Mouse (Mus musculus): Measurements from ENCODE around the gene Papss1.

Gene Papss1

GRCm38 (mm10) chr3:131587959-131588358, 23.4 kb downstream of the Papss1 start:
- WGBS = 63% methylated on average over 10 of the region's 10 CpGs

GRCm38 (mm10) chr3:131593143-131593798, 28.7 kb downstream of the Papss1 start:
- WGBS = 52% methylated on average over 15 of the region's 15 CpGs

- 75% methylated on average over 11 of the region's 11 CpGs for WGBS
These were observed 29.8 kb downstream of the Papss1 start for GRCm38 (mm10) chr3:131594361-131594760.

- WGBS = 79% methylated on average over 14 of the region's 14 CpGs
These were observed 31.1 kb downstream of the Papss1 start for GRCm38 (mm10) chr3:131595546-131596245.

GRCm38 (mm10) chr3:131600726-131601125, 36.2 kb downstream of the Papss1 start:
- WGBS = 93% methylated on average over 11 of the region's 11 CpGs

GRCm38 (mm10) chr3:131601366-131601765, 36.8 kb downstream of the Papss1 start:
- 89% methylated on average over 1 of the region's 1 CpGs for WGBS

- 63% methylated on average over 4 of the region's 4 CpGs for WGBS
These were observed 38.4 kb downstream of the Papss1 start for GRCm38 (mm10) chr3:131602995-131603414.

GRCm38 (mm10) chr3:131608112-131608511, 43.5 kb downstream of the Papss1 start:
- WGBS = 87% methylated on average over 6 of the region's 6 CpGs

- 91% methylated on average over 4 of the region's 4 CpGs for WGBS
These were observed 45.1 kb downstream of the Papss1 start for GRCm38 (mm10) chr3:131609651-131610050.

GRCm38 (mm10) chr3:131610595-131610994, 46.0 kb downstream of the Papss1 start:
- 92% methylated on average over 6 of the region's 6 CpGs for WGBS

- 37% methylated on average over 5 of the region's 5 CpGs for WGBS
These were observed 48.3 kb downstream of the Papss1 start for GRCm38 (mm10) chr3:131612847-131613246.

- WGBS = 94% methylated on average over 8 of the region's 8 CpGs
These were observed 49.5 kb downstream of the Papss1 start for GRCm38 (mm10) chr3:131614056-131614455.

- 96% methylated on average over 18 of the region's 18 CpGs for WGBS
These were observed 54.2 kb downstream of the Papss1 start for GRCm38 (mm10) chr3:131618580-131619338.

- WGBS = 58% methylated on average over 1 of the region's 1 CpGs
These were observed 58.6 kb downstream of the Papss1 start for GRCm38 (mm10) chr3:131623208-131623607.

- WGBS = 65% methylated on average over 9 of the region's 9 CpGs
These were observed 59.5 kb downstream of the Papss1 start for GRCm38 (mm10) chr3:131624063-131624462.

GRCm38 (mm10) chr3:131627476-131627875, 62.9 kb downstream of the Papss1 start:
- 88% methylated on average over 4 of the region's 4 CpGs for WGBS

GRCm38 (mm10) chr3:131628265-131628664, 63.7 kb downstream of the Papss1 start:
- WGBS = 53% methylated on average over 5 of the region's 5 CpGs

GRCm38 (mm10) chr3:131628931-131629330, 64.4 kb downstream of the Papss1 start:
- 88% methylated on average over 3 of the region's 3 CpGs for WGBS

- 59% methylated on average over 11 of the region's 11 CpGs for whole genome bisulfite sequencing
These were observed 66.1 kb downstream of the Papss1 start for GRCm38 (mm10) chr3:131630407-131631317.

GRCm38 (mm10) chr3:131631318-131631870, 66.8 kb downstream of the Papss1 start:
- 65% methylated on average over 16 of the region's 16 CpGs for whole genome bisulfite sequencing

GRCm38 (mm10) chr3:131634091-131634490, 69.5 kb downstream of the Papss1 start:
- 98% methylated on average over 2 of the region's 2 CpGs for WGBS

Measured in cerebral cortex, adult 2 months (tissue).